Mouse (Mus musculus): ENCODE results near the gene Krtap3-2. TPM values are rescaled to one million over a fixed set of nuclear protein-coding genes. Genes with fewer than 3 reads are reported as not detected.

Krtap3-2 gene
- polyA plus RNA-seq, 1 experiment from 2014 or later: not detected

DNA sequence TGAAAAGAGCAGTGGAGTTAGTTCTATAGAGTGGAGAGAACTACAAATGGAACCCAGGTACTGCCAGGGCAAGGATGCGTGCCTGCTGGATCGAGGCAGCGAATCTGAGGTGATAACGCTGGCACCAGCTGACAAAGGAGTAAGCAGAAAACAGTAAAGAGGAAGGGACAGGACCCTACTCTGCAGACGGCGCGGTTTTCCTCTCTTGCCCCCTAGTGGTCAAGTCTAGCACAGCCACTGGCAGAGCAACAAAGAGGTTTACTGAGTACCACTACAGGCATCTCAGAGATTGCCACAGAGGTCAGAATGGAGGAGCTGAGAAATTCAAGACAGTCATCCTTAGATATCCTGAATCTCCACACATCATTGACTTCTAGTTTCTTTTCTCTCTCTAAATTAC lies 17.5 kb upstream of the Krtap3-2 start:
- peak overlapping the region; percentile 52 for H3K4me2 ChIP-seq
- H3K27me3 ChIP-seq (ENCODE audit: control insufficient read depth, insufficient read depth, low read length): no peaks in the 10 kb centered on the region
- no peak for ATAC-seq (replicated peaks; ENCODE audit: insufficient number of reproducible peaks, low FRiP score, low TSS enrichment)
- WGBS (ENCODE audit: insufficient replicate concordance): 1% methylated on average over 7 of the region's 7 CpGs
- H3K4me3 ChIP-seq (ENCODE audit: low read depth, low read length): no peak overlapping the region
- no peak overlapping the region for H3K9ac ChIP-seq (ENCODE audit: low read depth, low read length)
- no peaks in the 10 kb centered on the region for H3K4me1 ChIP-seq (ENCODE audit: control insufficient read depth, insufficient read depth, low read length)
- H3K27ac ChIP-seq (ENCODE audit: low read depth, low read length): no peak overlapping the region
- H3K36me3 ChIP-seq (ENCODE audit: control insufficient read depth, insufficient read depth, low read length): no peaks in the 10 kb centered on the region
- H3K9me3 ChIP-seq (replicated peaks; ENCODE audit: control insufficient read depth, low read length): no peaks in the 10 kb centered on the region

GRCm38 (mm10) chr11:99573164-99573563 lies 16.5 kb upstream of the Krtap3-2 start:
- H3K4me2 ChIP-seq: no peak overlapping the region
- WGBS (ENCODE audit: insufficient replicate concordance): 66% methylated on average over 4 of the region's 4 CpGs
- no peaks in the 10 kb centered on the region for H3K9me3 ChIP-seq (replicated peaks; ENCODE audit: control insufficient read depth, low read length)
- no peak for ATAC-seq (replicated peaks; ENCODE audit: insufficient number of reproducible peaks, low FRiP score, low TSS enrichment)
- H3K9ac ChIP-seq (ENCODE audit: low read depth, low read length): no peak overlapping the region
- no peaks in the 10 kb centered on the region for H3K36me3 ChIP-seq (ENCODE audit: control insufficient read depth, insufficient read depth, low read length)
- H3K27ac ChIP-seq (ENCODE audit: low read depth, low read length): no peak overlapping the region
- no peak overlapping the region for H3K4me3 ChIP-seq (ENCODE audit: low read depth, low read length)
- no peaks in the 10 kb centered on the region for H3K27me3 ChIP-seq (ENCODE audit: control insufficient read depth, insufficient read depth, low read length)
- no peaks in the 10 kb centered on the region for H3K4me1 ChIP-seq (ENCODE audit: control insufficient read depth, insufficient read depth, low read length)

DNA sequence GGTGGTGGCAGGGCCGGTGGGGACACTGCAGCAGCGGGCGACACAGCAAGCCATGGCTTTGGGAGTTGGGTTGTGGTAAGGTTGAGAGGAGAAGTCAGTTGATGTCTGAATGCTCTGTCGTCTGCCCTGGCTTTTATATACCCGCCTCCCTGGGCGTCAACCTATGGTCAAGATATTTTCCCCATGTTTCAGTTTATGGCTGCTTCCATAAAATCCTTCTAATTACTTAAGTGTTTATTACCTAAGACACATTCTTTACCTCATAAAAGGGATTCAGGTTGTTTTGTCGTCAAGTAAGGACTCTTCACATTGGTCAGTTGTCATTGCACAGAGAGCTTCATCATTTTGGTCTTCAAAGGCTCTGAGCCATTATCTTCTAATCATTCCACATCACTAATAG lies 9.9 kb upstream of the Krtap3-2 start, which contains the start of gene Krtap3-1:
TSS of gene Krtap3-1 (minus strand) at position 101 of the 400 bp plus-strand sequence.
- H3K27ac ChIP-seq (ENCODE audit: low read depth, low read length): no peak within 1 kb of the TSS
- no peak within 1 kb of the TSS for H3K4me3 ChIP-seq (ENCODE audit: low read depth, low read length)
- ATAC-seq (replicated peaks; ENCODE audit: insufficient number of reproducible peaks, low FRiP score, low TSS enrichment): no peak
- no peaks in the 10 kb centered on the region for H3K36me3 ChIP-seq (ENCODE audit: control insufficient read depth, insufficient read depth, low read length)
- no peak within 1 kb of the TSS for H3K4me2 ChIP-seq
- WGBS (ENCODE audit: insufficient replicate concordance): 77% methylated on average over 7 of the region's 7 CpGs
- H3K4me1 ChIP-seq (ENCODE audit: control insufficient read depth, insufficient read depth, low read length): no peaks in the 10 kb centered on the region
- no peaks in the 10 kb centered on the region for H3K9me3 ChIP-seq (replicated peaks; ENCODE audit: control insufficient read depth, low read length)
- H3K9ac ChIP-seq (ENCODE audit: low read depth, low read length): no peak within 1 kb of the TSS
- no peaks in the 10 kb centered on the region for H3K27me3 ChIP-seq (ENCODE audit: control insufficient read depth, insufficient read depth, low read length)

- WGBS (ENCODE audit: insufficient replicate concordance): 79% methylated on average over 6 of the region's 6 CpGs
- Histone ChIP-seq H3K27me3 (ENCODE audit: control insufficient read depth, insufficient read depth, low read length) (no peaks in the 10 kb centered on the region), H3K36me3 (ENCODE audit: control insufficient read depth, insufficient read depth, low read length) (no peaks in the 10 kb centered on the region), H3K9ac (ENCODE audit: low read depth, low read length) (no peak overlapping the region), H3K4me3 (ENCODE audit: low read depth, low read length) (no peak overlapping the region), H3K9me3 (replicated peaks; ENCODE audit: control insufficient read depth, low read length) (no peaks in the 10 kb centered on the region), H3K4me2 (no peak overlapping the region), H3K4me1 (ENCODE audit: control insufficient read depth, insufficient read depth, low read length) (no peaks in the 10 kb centered on the region), H3K27ac (ENCODE audit: low read depth, low read length) (no peak overlapping the region)
- no peak for ATAC-seq (replicated peaks; ENCODE audit: insufficient number of reproducible peaks, low FRiP score, low TSS enrichment)
These were observed 5.9 kb upstream of the Krtap3-2 start for GRCm38 (mm10) chr11:99562580-99562979.

DNA sequence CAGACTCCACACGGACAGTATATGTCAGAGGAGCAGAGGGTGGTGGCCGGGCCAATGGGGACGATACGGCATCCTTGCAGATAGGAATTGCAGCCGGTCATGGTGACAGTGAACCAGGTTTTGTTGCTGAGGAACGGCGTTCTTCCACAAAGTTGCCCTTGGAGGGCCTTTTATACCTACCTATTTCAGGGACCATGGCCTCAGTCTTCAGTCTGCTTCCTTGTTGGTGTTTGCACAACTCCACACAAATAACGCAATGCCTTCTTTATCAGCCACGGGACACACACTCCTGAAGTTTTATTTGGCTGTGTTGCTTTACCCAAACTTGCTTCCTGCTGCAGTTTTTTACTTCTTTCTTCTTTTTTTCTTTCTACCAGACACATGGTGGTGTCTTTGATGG lies 2.7 kb upstream of the Krtap3-2 start, which contains the start of gene Gm11939:
TSS of gene Gm11939 (minus strand) at position 101 of the 400 bp plus-strand sequence.
- Histone ChIP-seq H3K4me2 (no peak within 1 kb of the TSS), H3K4me1 (ENCODE audit: control insufficient read depth, insufficient read depth, low read length) (no peaks in the 10 kb centered on the region), H3K27me3 (ENCODE audit: control insufficient read depth, insufficient read depth, low read length) (no peaks in the 10 kb centered on the region), H3K9me3 (replicated peaks; ENCODE audit: control insufficient read depth, low read length) (no peaks in the 10 kb centered on the region), H3K27ac (ENCODE audit: low read depth, low read length) (no peak within 1 kb of the TSS), H3K9ac (ENCODE audit: low read depth, low read length) (no peak within 1 kb of the TSS), H3K36me3 (ENCODE audit: control insufficient read depth, insufficient read depth, low read length) (no peaks in the 10 kb centered on the region), H3K4me3 (ENCODE audit: low read depth, low read length) (no peak within 1 kb of the TSS)
- 81% methylated on average over 9 of the region's 9 CpGs for WGBS (ENCODE audit: insufficient replicate concordance)
- no peak for ATAC-seq (replicated peaks; ENCODE audit: insufficient number of reproducible peaks, low FRiP score, low TSS enrichment)

DNA sequence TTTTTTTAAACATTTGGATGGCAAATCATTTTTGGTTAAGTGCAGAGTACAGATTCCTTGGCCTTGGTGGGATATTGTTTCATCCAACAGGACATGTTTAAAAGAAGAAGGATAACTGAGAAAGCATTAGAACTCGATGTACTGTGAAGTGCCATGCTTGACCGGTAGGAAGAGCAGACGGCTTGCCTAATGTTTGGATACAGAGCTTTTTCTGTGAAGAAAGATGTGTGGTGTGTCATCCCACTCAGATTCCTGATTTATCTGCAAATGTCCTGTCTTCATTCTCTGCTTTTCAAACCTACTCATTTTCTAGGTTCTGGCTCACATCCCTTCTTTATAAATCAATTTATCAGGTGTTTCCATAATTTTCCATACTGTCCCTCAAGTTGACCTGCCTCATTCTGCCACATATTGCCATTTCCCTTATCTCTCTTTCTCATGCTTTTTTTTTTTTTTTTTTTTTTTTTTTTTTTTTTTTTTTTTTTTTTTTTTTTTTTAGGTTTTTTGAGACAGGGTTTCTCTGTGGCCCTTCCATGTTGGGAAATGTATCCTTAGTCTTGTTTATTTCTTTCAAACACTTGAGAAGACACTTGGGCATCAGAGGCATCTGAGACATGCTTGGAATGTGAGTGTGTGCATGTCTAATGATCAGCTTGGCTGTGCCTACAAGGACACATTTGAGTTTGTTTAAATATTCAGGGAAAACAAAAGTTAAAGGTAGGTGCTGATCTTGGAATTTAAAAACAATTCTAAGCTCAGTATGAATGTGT lies 1.5 kb upstream of the Krtap3-2 start:
- H3K27me3 ChIP-seq (ENCODE audit: control insufficient read depth, insufficient read depth, low read length): no peaks in the 10 kb centered on the region
- no peak overlapping the region for H3K27ac ChIP-seq (ENCODE audit: low read depth, low read length)
- no peak overlapping the region for H3K4me2 ChIP-seq
- H3K36me3 ChIP-seq (ENCODE audit: control insufficient read depth, insufficient read depth, low read length): no peaks in the 10 kb centered on the region
- 62% methylated on average over 3 of the region's 3 CpGs for WGBS (ENCODE audit: insufficient replicate concordance)
- H3K9me3 ChIP-seq (replicated peaks; ENCODE audit: control insufficient read depth, low read length): no peaks in the 10 kb centered on the region
- no peak for ATAC-seq (replicated peaks; ENCODE audit: insufficient number of reproducible peaks, low FRiP score, low TSS enrichment)
- H3K4me1 ChIP-seq (ENCODE audit: control insufficient read depth, insufficient read depth, low read length): no peaks in the 10 kb centered on the region
- no peak overlapping the region for H3K4me3 ChIP-seq (ENCODE audit: low read depth, low read length)
- H3K9ac ChIP-seq (ENCODE audit: low read depth, low read length): no peak overlapping the region

GRCm38 (mm10) chr11:99556195-99556594 lies 458 bp downstream of the Krtap3-2 start:
- no peaks in the 10 kb centered on the region for H3K4me1 ChIP-seq (ENCODE audit: control insufficient read depth, insufficient read depth, low read length)
- H3K36me3 ChIP-seq (ENCODE audit: control insufficient read depth, insufficient read depth, low read length): no peaks in the 10 kb centered on the region
- H3K9ac ChIP-seq (ENCODE audit: low read depth, low read length): no peak overlapping the region
- H3K9me3 ChIP-seq (replicated peaks; ENCODE audit: control insufficient read depth, low read length): no peaks in the 10 kb centered on the region
- no peaks in the 10 kb centered on the region for H3K27me3 ChIP-seq (ENCODE audit: control insufficient read depth, insufficient read depth, low read length)
- no peak for ATAC-seq (replicated peaks; ENCODE audit: insufficient number of reproducible peaks, low FRiP score, low TSS enrichment)
- H3K4me3 ChIP-seq (ENCODE audit: low read depth, low read length): no peak overlapping the region
- H3K4me2 ChIP-seq: no peak overlapping the region
- WGBS (ENCODE audit: insufficient replicate concordance): 69% methylated on average over 2 of the region's 2 CpGs
- no peak overlapping the region for H3K27ac ChIP-seq (ENCODE audit: low read depth, low read length)

DNA sequence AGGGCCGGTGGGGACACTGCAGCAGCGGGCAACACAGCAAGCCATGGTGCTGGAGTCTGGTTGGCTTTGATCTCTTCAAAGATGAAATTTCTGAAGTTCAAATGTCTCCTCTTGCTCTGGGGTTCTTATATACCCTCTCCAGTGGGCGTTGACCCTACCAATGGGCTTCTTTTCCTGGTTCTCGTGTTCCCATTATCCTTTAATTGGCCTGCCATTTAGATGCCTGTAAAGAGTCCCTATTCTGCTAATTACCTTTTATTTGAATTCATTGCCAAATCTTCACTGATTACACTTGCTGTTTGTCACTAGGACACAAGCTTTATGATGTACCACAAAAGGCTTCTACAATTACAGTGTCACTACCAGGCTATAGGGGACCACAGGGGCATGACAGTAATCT lies 5.9 kb downstream of the Krtap3-2 start, which contains the start of gene Krtap3-3:
TSS of gene Krtap3-3 (minus strand) at position 101 of the 400 bp plus-strand sequence.
- Histone ChIP-seq H3K27me3 (ENCODE audit: control insufficient read depth, insufficient read depth, low read length) (no peaks in the 10 kb centered on the region), H3K9ac (ENCODE audit: low read depth, low read length) (no peak within 1 kb of the TSS), H3K27ac (ENCODE audit: low read depth, low read length) (no peak within 1 kb of the TSS), H3K4me1 (ENCODE audit: control insufficient read depth, insufficient read depth, low read length) (no peaks in the 10 kb centered on the region), H3K4me2 (no peak within 1 kb of the TSS), H3K36me3 (ENCODE audit: control insufficient read depth, insufficient read depth, low read length) (no peaks in the 10 kb centered on the region), H3K9me3 (replicated peaks; ENCODE audit: control insufficient read depth, low read length) (no peaks in the 10 kb centered on the region), H3K4me3 (ENCODE audit: low read depth, low read length) (no peak within 1 kb of the TSS)
- ATAC-seq (replicated peaks; ENCODE audit: insufficient number of reproducible peaks, low FRiP score, low TSS enrichment): no peak
- 76% methylated on average over 4 of the region's 4 CpGs for WGBS (ENCODE audit: insufficient replicate concordance)

DNA sequence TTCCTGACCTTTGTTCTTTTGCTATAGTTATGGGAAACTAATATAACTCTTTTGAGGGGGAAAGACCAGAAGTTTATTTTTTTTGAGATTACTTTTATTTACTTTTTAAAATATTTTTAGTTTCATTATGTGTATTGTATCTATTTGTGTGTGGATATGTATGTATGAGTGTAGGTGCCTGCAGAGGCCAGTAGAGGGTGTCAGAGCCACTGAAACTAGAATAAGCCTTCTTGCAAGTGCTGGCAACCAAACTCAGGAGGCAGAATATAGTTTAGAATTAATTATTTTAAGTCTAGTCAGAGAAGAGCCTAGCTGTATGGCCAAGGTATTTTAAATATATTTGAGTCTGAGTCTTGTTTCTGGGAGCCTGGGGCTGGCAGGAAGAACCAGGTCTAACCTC lies 8.8 kb downstream of the Krtap3-2 start:
- Histone ChIP-seq H3K4me2 (no peak overlapping the region), H3K36me3 (ENCODE audit: control insufficient read depth, insufficient read depth, low read length) (no peaks in the 10 kb centered on the region), H3K4me3 (ENCODE audit: low read depth, low read length) (no peak overlapping the region), H3K4me1 (ENCODE audit: control insufficient read depth, insufficient read depth, low read length) (no peaks in the 10 kb centered on the region), H3K9ac (ENCODE audit: low read depth, low read length) (no peak overlapping the region), H3K27me3 (ENCODE audit: control insufficient read depth, insufficient read depth, low read length) (no peaks in the 10 kb centered on the region), H3K27ac (ENCODE audit: low read depth, low read length) (no peak overlapping the region), H3K9me3 (replicated peaks; ENCODE audit: control insufficient read depth, low read length) (no peaks in the 10 kb centered on the region)
- no peak for ATAC-seq (replicated peaks; ENCODE audit: insufficient number of reproducible peaks, low FRiP score, low TSS enrichment)

Data from heart, embryonic 11.5 days (tissue).